Mouse (Mus musculus) stomach, embryonic 14.5 days (tissue): ENCODE results near the gene Ralgapb. TPM values are rescaled to one million over a fixed set of nuclear protein-coding genes. Genes with fewer than 3 reads are reported as not detected.

Experiments used
- ATAC-seq: fragments of 200-750 bp; cut with Nextera tagmentation; 2 replicates; pipeline ENCODE4 v1.8.0; 2017; ENCODE audit warnings: low read depth, moderate TSS enrichment; ENCODE audit not compliant: insufficient number of reproducible peaks, insufficient read depth, low FRiP score
- H3K27ac ChIP-seq: fragments of 300-500 bp; sonication (generic); 2 replicates; pipeline ENCODE4 v1.5.1; 2014; ENCODE audit warnings: mild to moderate bottlenecking, low read length, moderate library complexity, mixed read lengths
- H3K27me3 ChIP-seq: fragments of 300-500 bp; sonication (generic); 2 replicates; pipeline ENCODE4 v1.6.1; 2014; ENCODE audit warnings: low read length, control low read depth, mixed read lengths; ENCODE audit not compliant: control insufficient read depth, insufficient read depth
- H3K36me3 ChIP-seq: fragments of 300-500 bp; sonication (generic); 2 replicates; pipeline ENCODE4 v1.6.1; 2014; ENCODE audit warnings: mild to moderate bottlenecking, control low read depth, low read length, moderate library complexity, mixed read lengths; ENCODE audit not compliant: control insufficient read depth, insufficient read depth
- H3K4me1 ChIP-seq: fragments of 300-500 bp; sonication (generic); 2 replicates; pipeline ENCODE4 v1.6.1; 2014; ENCODE audit warnings: low read length, control low read depth, mixed read lengths; ENCODE audit not compliant: control insufficient read depth, insufficient read depth
- H3K4me2 ChIP-seq: fragments of 300-500 bp; sonication (generic); replicated peaks from 2 replicates; pipeline ENCODE4 v1.6.1; 2014; ENCODE audit warnings: low read depth, low read length, control low read depth
- H3K4me3 ChIP-seq: fragments of 300-500 bp; sonication (generic); 2 replicates; pipeline ENCODE4 v1.5.1; 2014; ENCODE audit warnings: low read depth, low read length, control low read depth
- H3K9ac ChIP-seq: fragments of 300-500 bp; sonication (generic); replicated peaks from 2 replicates; pipeline ENCODE4 v1.6.1; 2014; ENCODE audit warnings: low read depth, mild to moderate bottlenecking, control low read depth, low read length, moderate library complexity, mixed read lengths
- H3K9me3 ChIP-seq: fragments of 300-500 bp; sonication (generic); 2 replicates; pipeline ENCODE4 v1.6.1; 2016; ENCODE audit warnings: low read depth, low read length, control low read depth; ENCODE audit not compliant: control insufficient read depth
- WGBS: fragments of 180-500 bp; shearing (Covaris S2); extraction: QIAGEN DNeasy Blood & Tissue Kit; methylation state at CpG from one replicate; pipeline ENCODE4 v1.1.7; 2014; 5-methylcytosine and 5-hydroxymethylcytosine counted together
- polyA plus RNA-seq: library from polyadenylated mRNA; unstranded; fragments of >200 nt; fragmentation: Nextera tagmentation; extraction: Ambion mirVana; gene quantifications from 2 replicates; pipeline ENCODE4 v1.2.1, GENCODE M21; 2014

Ralgapb gene
- polyA plus RNA-seq, 1 experiment from 2014 or later: 26.8 TPM

- no peaks in the 10 kb centered on the region for H3K36me3 ChIP-seq
- no peak overlapping the region for H3K4me2 ChIP-seq
- H3K9ac ChIP-seq: no peak overlapping the region
- no peaks in the 10 kb centered on the region for H3K9me3 ChIP-seq
- no peaks in the 10 kb centered on the region for H3K27me3 ChIP-seq
- ATAC-seq: no peak
- no peak overlapping the region for H3K4me3 ChIP-seq
- 74% methylated on average over 8 of the region's 8 CpGs for WGBS
- no peak overlapping the region for H3K27ac ChIP-seq
- H3K4me1 ChIP-seq: no peaks in the 10 kb centered on the region
Measured at GRCm38 (mm10) chr2:158534559-158534958, 124.9 kb downstream of the Ralgapb start.

GRCm38 (mm10) chr2:158539433-158540305 lies 130.0 kb downstream of the Ralgapb start:
- H3K4me2 ChIP-seq: peak overlapping the region; percentile 26
- H3K27me3 ChIP-seq: no peaks in the 10 kb centered on the region
- 51% methylated on average over 24 of the region's 24 CpGs for WGBS
- H3K9me3 ChIP-seq: no peaks in the 10 kb centered on the region
- H3K4me3 ChIP-seq: no peak overlapping the region
- no peak overlapping the region for H3K9ac ChIP-seq
- no peak for ATAC-seq
- no peak overlapping the region for H3K27ac ChIP-seq
- no peaks in the 10 kb centered on the region for H3K4me1 ChIP-seq
- H3K36me3 ChIP-seq: no peaks in the 10 kb centered on the region

- Histone ChIP-seq H3K9ac (no peak overlapping the region), H3K27ac (no peak overlapping the region), H3K4me2 (no peak overlapping the region), H3K36me3 (no peaks in the 10 kb centered on the region), H3K4me3 (no peak overlapping the region), H3K4me1 (no peaks in the 10 kb centered on the region), H3K9me3 (no peaks in the 10 kb centered on the region), H3K27me3 (no peaks in the 10 kb centered on the region)
- no peak for ATAC-seq
- 36% methylated on average over 4 of the region's 4 CpGs for WGBS
Measured at GRCm38 (mm10) chr2:158541286-158541685, 131.6 kb downstream of the Ralgapb start.

GRCm38 (mm10) chr2:158545266-158545665 lies 135.6 kb downstream of the Ralgapb start:
- no peak for ATAC-seq
- WGBS: 72% methylated on average over 2 of the region's 2 CpGs
- no peak overlapping the region for H3K27ac ChIP-seq

GRCm38 (mm10) chr2:158546751-158547150 lies 137.1 kb downstream of the Ralgapb start:
- Histone ChIP-seq H3K4me2 (no peak overlapping the region), H3K36me3 (no peaks in the 10 kb centered on the region), H3K27me3 (no peaks in the 10 kb centered on the region), H3K4me1 (no peaks in the 10 kb centered on the region), H3K9me3 (no peaks in the 10 kb centered on the region), H3K27ac (no peak overlapping the region), H3K4me3 (no peak overlapping the region), H3K9ac (no peak overlapping the region)
- ATAC-seq: peak; percentile 34; the same call in 1 of the 2 replicates
- WGBS: 4% methylated on average over 17 of the region's 17 CpGs

More at GRCm38 (mm10) chr2:158545266-158545665, 135.6 kb downstream of the Ralgapb start:
- H3K4me3 ChIP-seq: no peak overlapping the region
- H3K4me1 ChIP-seq: no peaks in the 10 kb centered on the region
- H3K9ac ChIP-seq: no peak overlapping the region
- H3K4me2 ChIP-seq: no peak overlapping the region
- H3K27me3 ChIP-seq: no peaks in the 10 kb centered on the region
- H3K9me3 ChIP-seq: no peaks in the 10 kb centered on the region
- H3K36me3 ChIP-seq: no peaks in the 10 kb centered on the region

Other genes starting within 250 kb of the Ralgapb start
- 2.3 and 2.6 TPM in 2 replicates for gene D630003M21Rik, start 180.6 kb upstream of the Ralgapb start, polyA plus RNA-seq
- gene Bpi, start 151.8 kb upstream of the Ralgapb start, polyA plus RNA-seq: not detected in 2 replicates
- 3.5 and 5.3 TPM in 2 replicates for gene Lbp, start 103.4 kb upstream of the Ralgapb start, polyA plus RNA-seq
- 6.5 and 10.0 TPM in 2 replicates for gene Snhg11, start 34.2 kb upstream of the Ralgapb start, polyA plus RNA-seq
- gene Adig, start 92.8 kb downstream of the Ralgapb start, polyA plus RNA-seq: 0.77 and 1.2 TPM in 2 replicates
- gene Arhgap40, start 102.9 kb downstream of the Ralgapb start, polyA plus RNA-seq: 1.4 and 1.7 TPM in 2 replicates
- gene Slc32a1, start 200.9 kb downstream of the Ralgapb start, polyA plus RNA-seq: not detected in 2 replicates
- gene Actr5, start 215.0 kb downstream of the Ralgapb start, polyA plus RNA-seq: 10.5 and 14.8 TPM in 2 replicates